Mouse (Mus musculus): ENCODE measurements at regions not wholly inside any gene's neighbourhood (a gene's known extent, or its start where the extent isn't known, plus 50 kb on each side); places are given as distances from the start of the nearest gene placed in this dataset.

DNA sequence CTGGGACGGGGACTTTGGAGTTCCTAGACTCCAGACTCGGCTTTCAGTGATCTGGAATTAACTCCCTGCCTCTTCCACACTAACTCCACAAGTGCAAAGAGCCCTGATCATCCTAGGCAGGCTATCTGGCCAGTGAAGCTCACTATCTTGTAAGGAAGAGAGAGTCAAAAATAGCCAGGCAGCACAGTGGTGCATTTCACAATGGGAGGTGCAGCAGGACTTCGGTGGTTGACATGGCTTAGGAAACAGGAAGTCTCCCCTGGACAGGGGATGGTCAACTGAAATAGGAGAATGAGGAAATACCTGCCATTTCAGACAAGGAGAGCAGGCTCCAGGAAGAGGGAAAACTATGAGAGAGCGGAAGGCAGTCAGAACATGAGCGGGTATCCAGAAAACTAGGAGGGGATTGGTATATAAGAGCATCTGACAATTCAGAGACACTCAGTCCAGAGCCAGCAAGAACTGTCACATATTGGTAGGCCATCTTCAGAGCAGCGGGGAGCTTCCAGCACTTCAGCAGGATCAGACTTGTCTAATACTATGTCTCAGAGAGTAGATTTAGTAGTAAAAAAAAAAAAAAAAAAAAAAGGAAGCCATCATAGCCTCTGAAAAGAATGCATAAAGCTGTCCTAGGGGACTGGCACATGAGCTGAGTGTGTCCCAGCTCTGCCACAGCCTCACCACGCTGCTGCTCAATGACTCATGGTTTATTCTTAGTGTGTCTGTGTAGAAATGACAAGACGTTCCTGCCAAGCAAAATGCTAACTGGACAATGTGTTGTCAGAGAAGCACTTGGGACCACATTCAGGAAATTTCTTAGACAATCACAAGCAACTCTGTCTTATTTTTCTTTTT, 184.5 kb upstream of the Cpeb2 start:
- DNase-seq (ENCODE audit: extremely low spot score), result no peak

DNA sequence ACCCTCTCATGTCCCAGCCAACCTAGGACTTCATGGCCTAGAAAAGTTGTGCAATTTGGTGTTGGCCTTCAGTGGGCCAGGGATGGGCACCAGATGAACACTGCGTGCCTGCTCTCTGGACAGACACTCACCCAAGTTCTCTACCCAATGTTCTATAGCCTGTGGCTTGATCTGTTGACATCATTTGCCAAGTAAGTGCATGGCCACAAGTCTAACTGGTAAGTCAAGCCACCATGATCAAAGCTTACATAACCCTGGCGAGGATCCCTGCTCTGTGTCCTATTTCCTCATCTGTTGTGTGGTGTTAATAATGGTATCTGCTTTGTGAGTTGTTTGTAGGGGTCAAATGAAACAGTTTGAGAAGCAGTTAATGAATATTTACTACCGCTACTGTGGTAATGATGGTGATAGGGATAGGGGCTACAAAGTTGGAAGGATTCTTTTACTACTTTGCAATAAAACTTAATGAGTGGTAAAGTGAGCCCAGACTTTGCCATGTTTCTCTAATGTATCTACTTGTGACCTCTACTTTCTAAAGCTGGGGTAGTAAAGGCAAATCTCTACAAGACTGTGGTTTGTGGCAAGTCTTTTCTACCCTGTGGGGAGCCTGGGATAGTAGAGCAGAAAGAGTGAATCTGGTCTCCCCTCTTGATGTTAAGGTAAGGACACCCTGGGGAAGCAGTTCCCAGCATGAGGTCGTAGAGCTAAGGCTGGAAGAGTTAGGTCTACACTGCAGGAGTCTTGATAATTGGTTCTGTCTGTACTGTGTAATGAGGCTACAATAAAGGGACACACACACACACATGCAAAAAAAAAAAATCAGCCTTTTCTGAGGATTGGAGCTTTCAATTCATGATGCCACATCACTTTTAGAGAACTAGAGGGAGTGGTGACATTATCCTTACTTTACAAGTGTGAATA, 183.3 kb upstream of the Cpeb2 start:
- no peak for DNase-seq (ENCODE audit: extremely low spot score)

DNA sequence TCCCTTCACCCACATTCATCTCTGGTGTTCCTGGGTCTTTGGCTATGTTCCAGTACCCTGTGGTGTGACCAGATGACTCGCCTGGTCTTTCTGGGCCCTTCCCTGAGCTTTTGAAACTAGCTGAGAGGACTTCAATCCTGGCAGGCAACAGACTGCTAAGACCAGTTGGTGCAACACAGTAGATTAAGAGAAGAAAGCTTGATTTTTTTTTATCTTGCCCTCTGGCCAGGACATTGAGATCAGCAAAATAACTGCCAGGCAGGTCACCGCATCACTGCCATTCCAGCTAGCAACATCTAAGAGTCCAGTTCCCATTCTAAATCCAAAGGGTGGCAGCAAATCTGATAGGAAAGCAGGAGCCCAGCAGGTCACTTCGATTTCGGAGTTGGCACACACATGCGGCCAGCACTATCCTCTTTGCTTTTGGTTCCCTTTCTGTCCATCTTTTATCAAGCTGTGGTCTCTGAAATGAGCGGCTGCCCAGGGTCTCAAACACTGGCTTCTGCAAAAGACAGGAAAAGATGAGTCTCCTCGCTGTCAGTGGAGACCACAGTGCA, 181.9 kb upstream of the Cpeb2 start:
- DNase-seq (ENCODE audit: extremely low spot score), result no peak

DNA sequence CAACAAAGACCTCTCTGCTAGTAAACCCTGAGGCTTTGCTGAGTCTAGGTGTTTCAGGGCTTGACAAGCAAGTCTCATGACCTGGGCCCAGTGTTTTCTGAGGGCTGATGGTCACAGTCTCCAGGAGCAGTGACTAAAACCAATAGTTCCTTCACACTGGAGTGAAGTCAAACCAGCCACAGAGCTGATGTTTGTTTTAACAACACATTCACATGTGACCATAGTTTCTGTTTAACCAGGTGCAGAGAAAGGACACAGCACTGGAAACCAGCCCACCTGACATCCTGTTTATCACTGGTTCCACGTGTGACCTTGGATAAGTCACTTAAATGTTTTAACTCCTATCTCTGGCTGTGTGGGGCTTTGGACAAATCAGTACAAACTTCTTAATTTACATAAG, 180.3 kb upstream of the Cpeb2 start:
- DNase-seq (ENCODE audit: extremely low spot score), result no peak

DNA sequence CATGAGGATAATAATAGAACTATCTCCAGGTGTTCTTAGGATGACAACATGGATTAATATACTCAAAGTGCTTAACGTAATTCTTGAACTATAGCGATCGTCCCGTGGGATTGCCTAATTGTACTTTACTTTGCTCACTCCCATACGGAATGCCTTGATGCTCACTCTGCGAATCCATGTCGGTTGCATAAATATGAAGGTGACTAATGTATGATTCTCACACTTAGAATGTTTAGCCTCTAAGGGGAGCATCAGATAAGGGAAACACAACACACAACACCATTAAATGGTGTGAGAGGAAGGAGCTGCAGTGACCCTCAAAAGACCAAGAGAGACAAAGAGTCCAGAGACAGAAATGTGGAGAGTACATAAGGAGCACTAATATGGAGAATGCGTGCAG, 178.4 kb upstream of the Cpeb2 start:
- DNase-seq (ENCODE audit: extremely low spot score), result no peak

DNA sequence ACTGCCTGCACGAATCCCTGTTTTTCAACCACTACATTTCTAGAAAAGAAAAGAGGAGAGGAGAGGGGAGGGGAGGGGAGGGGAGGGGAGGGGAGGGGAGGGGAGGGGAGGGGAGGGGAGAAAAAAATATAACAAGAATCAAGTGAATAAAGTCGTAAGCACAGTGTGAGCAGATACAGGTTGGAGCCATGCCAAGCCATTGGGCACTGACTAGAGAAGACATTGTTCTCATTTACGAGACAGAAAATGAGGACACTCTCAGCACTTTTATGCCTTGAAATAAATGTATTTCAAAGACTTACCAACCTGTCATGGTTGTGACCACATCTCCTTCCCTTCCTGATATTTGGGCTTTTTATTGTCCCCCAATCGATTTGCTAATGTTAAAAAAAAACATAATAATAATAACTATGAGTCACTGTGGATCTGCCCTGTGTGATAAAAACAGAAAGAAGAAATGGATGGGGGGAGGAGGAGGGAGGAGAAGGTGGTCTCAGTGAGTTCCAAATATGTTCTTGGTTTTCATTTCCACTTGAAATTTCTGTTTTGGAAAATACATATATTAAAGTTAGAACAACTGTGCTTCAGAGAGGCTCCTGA, 177.8 kb upstream of the Cpeb2 start:
- no peak for DNase-seq (ENCODE audit: extremely low spot score)

DNA sequence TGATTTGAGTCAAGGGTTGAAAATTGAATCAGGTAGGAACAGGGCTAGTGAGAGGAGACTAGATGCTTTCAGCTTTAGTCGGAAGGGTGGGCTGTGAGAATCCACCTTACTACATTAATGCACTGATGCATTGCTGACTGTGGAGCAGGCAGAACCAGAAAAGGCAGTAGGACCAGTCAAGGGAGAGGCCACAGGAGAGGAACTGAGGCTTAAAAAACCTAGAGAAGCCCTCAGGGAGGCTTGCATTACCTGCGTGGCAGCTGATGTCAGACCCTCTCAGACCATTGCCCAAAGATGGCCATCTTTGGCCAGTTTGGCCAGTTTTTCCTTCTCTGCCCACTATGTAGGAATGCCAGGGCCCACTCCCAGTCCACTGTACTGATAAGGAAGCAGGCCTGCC, 176.5 kb upstream of the Cpeb2 start:
- DNase-seq (ENCODE audit: extremely low spot score), result no peak

DNA sequence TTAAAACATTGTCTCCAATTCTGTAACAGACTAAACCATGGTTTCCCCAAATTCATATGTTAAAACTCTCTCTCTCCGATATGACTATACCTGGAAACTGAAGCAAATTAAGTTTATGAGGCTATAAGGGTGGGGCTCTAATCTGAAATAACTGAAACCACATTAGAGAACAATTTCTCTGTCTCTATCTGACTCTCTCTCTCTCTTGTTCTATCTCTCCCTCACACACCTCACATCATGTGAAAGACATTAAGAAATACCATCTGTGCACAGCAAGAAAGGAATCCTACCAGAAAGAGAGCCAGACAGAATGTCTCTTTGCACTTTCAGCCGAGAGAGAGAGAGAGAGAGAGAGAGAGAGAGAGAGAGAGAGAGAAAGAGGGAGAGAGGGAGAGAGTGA, 171.7 kb upstream of the Cpeb2 start:
- no peak for DNase-seq (ENCODE audit: extremely low spot score)

DNA sequence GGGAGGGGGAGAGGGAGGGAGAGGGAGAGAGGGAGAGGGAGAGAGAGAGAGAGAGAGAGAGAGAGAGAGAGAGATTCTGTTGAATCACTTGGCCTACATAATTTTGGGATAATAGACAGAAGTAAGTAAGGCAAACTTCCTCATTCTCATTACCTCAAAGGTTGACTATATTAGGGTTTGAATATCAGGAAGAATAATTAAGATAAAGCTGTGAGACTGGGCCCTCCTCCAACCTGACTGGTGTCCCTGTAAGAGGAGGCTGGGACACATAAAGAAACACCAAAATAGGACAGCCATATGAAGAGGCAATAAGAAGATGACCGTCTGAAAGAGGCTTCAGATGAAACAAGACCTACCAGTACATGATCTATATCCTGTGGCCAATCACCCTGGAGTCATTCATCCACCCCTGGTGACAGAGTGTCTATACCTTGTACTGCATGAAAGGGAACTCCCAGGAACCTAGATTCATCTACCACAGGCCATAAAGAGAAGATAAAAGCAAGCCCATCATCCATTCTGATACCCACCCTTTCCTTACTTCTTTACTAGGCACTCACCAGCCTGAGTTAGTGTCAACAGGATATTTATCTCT, 171.1 kb upstream of the Cpeb2 start:
- DNase-seq (ENCODE audit: extremely low spot score), result no peak

DNA sequence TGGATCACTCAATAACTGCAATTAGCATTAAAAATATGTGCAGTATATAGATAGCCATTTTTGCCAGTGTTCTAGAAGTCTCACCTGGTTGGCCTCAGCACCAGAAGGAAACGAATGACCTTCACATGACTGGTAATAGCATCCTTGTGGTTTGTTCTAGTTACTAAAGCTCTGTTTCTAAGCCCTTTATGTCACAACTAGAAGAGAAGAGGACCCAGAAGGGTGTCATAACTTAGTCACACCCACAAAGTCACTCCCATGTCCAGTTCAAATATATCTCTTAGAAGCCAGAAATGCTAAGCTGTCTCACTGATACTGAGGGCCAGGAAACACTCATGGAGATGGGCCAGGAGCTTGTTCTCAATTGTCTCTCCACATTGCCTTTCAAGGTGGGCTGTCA, 170.5 kb upstream of the Cpeb2 start:
- DNase-seq (ENCODE audit: extremely low spot score), result no peak

DNA sequence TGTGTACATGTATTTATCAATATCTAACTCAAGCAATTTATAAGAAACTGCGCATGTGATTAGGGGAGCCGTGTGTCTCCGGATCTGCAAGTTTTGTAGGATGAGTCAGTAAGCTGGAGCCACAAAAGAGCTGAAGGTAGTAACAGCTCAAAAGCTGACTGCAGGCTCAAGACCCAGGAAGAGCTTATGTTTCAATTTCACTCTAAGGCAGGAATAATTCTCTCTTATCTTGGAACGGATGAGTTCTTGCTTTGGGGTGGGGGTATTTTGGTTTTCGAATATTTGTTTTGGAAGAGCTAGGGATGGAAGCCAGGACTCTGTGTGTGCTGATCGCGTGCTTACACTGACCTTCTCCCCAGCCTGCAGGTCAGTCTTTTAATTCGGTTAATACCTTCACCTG, 169.6 kb upstream of the Cpeb2 start:
- no peak for DNase-seq (ENCODE audit: extremely low spot score)

DNA sequence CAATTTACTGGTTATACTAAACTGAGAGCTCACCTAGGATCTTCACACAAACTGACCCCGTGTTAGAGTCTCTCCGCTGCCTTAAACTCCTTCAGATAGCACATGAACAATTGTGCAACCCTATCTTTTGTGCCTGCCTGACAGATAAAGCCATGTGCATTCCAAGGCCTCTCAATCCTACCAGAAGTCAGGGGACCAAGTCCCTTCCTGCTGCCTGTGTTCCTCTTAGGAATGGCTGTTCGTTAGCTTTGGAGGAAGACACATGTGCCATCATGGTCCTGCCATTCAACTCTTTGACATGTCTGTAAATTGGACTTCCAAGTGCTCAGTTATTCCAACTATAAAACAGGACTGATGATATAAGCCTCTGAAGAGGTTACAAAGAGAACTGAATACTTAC, 161.4 kb upstream of the Cpeb2 start:
- no peak for DNase-seq (ENCODE audit: extremely low spot score)

DNA sequence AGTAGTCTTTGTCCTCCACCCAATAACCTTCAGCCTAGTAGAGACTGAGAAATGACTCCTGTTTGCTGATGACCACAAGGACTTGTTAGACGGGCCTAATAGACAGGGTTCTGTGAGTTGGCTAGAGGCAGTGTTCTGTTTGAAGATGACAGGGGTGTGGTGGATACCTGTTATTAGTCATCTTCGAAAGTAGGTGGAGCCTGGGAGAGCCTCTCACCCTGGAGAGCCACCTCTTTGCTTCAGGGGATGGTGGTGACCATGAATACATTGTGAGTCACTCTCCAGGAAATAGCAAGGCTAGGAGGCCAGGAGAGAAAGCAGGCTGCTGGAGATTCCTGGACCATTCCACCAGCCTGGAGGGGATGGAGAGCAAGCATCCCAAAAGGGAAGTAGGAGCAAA, 160.6 kb upstream of the Cpeb2 start:
- DNase-seq (ENCODE audit: extremely low spot score), result no peak

DNA sequence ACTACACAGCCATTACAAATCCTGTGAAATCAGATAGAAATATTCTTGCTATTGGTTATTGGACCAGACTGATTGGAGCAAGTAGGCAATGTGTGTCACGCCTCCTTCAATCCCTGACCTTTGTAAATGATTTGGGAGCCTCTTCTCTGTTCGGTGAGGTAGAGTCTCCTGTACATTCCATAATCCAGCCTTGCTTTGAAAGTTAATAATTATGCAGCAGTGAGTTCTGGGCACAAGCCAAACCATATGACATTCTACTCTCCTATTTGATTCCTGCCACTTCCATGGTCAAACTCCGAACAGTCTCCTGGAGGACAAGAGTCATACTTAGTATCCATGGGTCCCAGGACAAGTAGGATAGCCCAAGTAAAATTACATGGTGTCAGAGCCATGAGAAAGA, 158.4 kb upstream of the Cpeb2 start:
- DNase-seq (ENCODE audit: extremely low spot score), result no peak

DNA sequence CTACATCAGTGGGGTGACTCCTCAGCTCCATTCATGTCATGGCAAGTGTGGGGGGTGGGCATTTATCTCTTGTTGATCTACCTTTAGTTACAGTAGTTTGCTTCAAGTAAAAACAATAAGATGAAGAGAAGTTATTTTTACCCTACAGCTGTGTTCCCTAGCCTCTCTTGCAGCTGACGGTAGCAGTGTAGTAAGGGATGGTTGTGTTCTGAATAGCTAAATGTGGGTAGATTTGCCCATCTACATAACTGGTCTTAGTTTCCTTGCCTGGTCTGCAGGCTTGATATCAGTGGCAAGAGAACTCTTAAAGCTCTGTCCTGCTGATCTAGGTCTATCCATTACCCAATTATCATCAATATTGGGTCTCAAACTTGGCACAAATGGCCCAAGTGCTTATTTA, 152.7 kb upstream of the Cpeb2 start:
- no peak for DNase-seq (ENCODE audit: extremely low spot score)

DNA sequence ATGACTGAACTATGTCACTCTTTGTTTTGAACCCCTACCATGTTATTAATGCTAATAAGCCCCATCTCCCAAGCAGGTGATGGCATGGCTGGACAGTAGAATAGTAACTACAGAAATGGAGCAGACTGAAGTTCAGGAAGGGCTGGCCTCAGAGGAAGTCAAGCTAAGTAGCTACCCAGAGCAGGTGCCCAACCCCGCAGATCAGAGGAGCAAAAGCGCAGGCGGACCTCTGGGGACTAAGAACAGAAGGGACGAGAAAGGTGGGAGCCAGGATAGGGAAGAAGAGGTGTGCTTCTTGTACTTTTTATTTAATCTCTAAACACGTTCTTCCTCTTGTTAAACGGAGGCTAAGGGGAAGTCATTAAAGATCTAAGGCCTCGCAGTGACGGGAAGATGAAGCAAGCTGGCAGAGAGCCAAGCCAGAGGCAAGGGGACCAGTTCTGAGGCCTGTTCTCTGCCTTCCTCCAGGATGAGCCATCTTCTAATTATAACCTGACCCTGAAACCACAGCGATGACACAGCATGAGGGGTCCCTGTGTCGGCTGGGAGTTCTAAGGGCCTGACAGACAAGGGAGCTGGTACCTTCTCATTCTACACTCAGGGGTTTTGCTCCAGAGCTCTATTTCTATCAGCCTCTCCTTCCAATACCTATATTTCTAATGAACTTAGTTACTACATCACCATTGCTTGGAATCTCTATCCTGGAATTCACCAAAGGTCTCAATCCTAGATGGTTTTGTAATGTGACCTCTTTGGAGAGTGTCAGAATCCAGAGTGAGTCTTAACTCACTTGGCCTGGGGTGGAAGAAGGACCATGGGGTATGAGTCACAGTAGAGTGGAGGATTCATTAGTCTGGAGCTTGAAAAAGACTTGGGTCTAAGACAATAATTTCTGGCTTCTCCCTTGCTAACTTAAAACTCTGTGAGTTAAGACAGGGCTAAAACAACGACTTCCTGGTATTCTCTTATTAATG, 151.1 kb upstream of the Cpeb2 start:
- DNase-seq (ENCODE audit: extremely low spot score), result no peak

DNA sequence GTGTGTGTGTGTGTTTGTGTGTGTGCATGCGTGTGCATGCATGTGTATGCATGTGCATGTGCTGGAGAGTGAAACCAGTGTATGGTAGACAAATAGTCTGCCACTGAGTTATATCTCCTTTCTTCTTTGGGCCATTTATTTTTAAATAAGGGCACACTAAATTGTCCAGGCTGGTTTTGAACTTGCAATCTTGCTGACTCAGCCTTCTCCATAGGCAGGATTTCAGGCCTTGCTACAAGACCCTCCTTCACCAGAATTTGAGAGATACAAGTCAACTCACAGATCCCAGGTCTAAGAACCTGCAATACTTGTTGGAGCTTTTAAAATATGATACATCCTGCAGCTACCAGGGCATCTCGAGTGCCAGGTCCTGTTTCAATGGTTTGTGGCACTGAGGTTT, 145.9 kb upstream of the Cpeb2 start:
- no peak for DNase-seq (ENCODE audit: extremely low spot score)

DNA sequence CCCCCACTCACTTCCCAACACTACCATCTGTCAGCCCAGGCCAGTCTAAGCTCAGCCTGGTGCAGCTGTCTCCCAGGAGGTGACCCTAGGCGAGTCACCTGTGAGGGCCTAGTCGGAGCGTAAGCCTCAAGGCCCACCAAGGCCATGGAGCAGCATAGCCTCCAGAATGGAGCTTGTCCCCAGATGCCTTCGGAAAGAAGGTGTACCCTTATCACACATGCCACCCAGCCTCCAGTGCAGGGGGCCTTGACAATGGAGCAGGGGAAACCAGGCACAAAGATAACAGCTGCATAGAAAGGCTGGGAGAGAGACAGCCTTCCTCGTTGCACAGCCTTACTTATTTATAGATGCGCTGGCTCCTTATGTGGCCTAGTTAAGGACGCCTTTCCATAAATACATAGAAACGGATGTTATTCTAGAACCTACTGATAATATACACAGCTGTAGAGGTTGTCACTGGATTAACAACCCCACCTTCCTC, 145.0 kb upstream of the Cpeb2 start:
- DNase-seq (ENCODE audit: extremely low spot score), result no peak

DNA sequence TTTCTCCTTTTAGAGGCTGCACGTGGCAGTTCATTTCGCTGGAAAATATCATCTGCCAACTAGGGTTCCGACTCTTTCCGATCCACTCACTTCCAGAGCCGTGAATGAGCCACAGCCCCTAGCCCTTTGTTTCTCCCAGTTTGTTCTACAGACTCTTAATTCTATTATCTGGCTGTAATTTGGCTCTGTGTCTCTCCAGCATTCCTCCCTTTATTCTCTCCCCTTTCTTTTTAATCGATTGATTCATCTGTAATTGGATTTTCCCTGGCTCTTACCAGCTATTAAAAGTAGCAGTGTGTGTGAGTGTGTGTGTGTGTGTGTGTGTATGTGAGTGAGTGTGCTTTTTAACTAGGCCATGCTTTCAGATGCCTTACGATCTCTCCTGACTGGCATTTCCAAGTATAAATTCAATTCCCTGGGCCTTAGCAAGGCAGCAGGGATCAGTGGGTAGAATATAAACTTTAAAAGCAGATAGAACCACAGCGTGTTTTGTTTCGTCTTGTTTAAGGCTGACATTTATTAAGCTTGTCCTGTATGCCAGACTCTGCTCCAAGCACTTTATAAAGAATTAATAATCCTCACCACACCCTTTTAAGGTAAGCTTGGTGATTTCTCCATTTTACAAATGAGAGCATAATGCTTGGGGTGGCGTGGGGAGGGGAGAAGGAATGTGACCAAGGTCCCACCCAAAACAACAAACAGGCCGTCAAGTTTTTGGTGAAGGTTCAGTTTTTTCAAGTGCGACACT, 144.1 kb upstream of the Cpeb2 start:
- no peak for DNase-seq (ENCODE audit: extremely low spot score)

DNA sequence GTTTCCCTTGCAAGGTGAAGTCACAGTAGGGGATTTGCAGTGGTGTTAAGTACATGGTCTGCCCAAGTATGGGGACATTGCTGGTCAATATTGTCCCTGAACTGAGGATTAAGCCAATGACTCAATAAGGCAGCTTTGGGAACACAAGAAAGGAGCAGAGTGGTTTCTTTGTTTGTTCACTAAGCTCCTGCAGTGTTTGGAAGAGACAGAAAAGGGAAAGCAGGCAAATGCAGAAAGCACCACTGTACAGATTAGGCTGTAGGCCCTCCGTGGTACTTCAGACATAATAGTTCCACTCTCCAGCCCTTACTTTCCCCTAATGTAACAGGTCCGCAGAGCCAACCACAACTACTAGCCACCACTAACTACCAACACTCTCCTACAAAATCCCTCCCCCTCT, 143.5 kb upstream of the Cpeb2 start:
- no peak for DNase-seq (ENCODE audit: extremely low spot score)
